Mouse (Mus musculus) myocyte (in vitro differentiated cells): ENCODE measurements around the gene Ccdc33.

Source experiments
- E2F4 ChIP-seq: IDR thresholded peaks from one replicate; pipeline ENCODE4 v1.6.1; 2011; ENCODE audit warnings: mild to moderate bottlenecking, control low read depth, moderate library complexity; ENCODE audit not compliant: insufficient read depth
- MYOD1 ChIP-seq, 3 experiments: IDR thresholded peaks; one replicate each; pipeline ENCODE4 v1.6.1; 2011; ENCODE audit warnings: control low read depth in 2 of 3, low read depth in 2 of 3, mild to moderate bottlenecking in 2 of 3, moderate library complexity in 1 of 3; ENCODE audit not compliant: insufficient read length in 2 of 3, control insufficient read depth in 1 of 3
- POLR2A ChIP-seq: IDR thresholded peaks from one replicate; pipeline ENCODE4 v1.6.1; 2011; ENCODE audit warnings: low read depth, mild to moderate bottlenecking, control low read depth, moderate library complexity; ENCODE audit not compliant: insufficient read length
- REST ChIP-seq: IDR thresholded peaks from one replicate; pipeline ENCODE4 v1.6.1; 2011; ENCODE audit warnings: mild to moderate bottlenecking, control low read depth, moderate library complexity; ENCODE audit not compliant: insufficient read depth, insufficient read length
- SRF ChIP-seq: IDR thresholded peaks from one replicate; pipeline ENCODE4 v1.6.1; 2011; ENCODE audit warnings: low read depth; ENCODE audit not compliant: control insufficient read depth, insufficient read length
- USF1 ChIP-seq: IDR thresholded peaks from one replicate; pipeline ENCODE4 v1.6.1; 2011; ENCODE audit warnings: low read depth, mild to moderate bottlenecking, control low read depth, moderate library complexity

DNA sequence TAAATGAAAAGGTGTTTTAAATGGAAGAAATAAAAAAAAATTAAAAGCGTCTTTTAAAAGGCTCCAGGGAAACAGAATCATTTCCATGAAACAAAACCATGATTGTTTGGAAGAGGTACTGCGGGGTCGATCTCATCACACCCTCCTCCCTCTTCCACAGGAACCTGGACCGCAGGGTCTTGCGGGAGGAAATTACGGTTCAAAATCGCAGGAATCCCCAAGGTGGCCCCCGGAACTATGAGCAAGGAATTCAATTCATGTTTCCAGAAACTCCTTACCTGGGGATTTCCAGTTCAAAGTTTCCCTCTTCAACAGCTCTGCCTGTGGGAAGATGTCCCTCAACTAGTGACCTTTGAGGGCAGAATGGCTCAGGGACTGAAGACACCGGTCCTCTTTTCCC is 4.6 kb downstream of the Ccdc33 start:
- TF ChIP-seq POLR2A (no peak), SRF (no peak), E2F4 (no peak), MYOD1 (IDR thresholded peaks at IDR 0.05; ENCODE audit: control insufficient read depth in 1 of 3, insufficient read length in 2 of 3, low read depth in 2 of 3) (no peak), REST (no peak), USF1 (no peak)
